Mouse (Mus musculus) embryonic stem cell, embryonic (primary cell): ENCODE data around the gene Ctso.

Experiments
- CTCF ChIA-PET, 4 experiments: fragments of 300-600 bp in 2 of 4; fragments of 350-600 bp in 2 of 4; sonication (Branson Sonifier 250); formaldehyde crosslinking; loops; one replicate each; lab custom pipeline; 2022; ENCODE audit warnings: inconsistent platforms in 2 of 4; lab: Charles Lee
- POLR2A ChIA-PET, 4 experiments: fragments of 300-600 bp in 2 of 4; fragments of 350-600 bp in 2 of 4; sonication (Branson Sonifier 250); formaldehyde crosslinking; loops; one replicate each; lab custom pipeline; 2022; ENCODE audit warnings: antibody characterized with exemption in 4 of 4, inconsistent platforms in 1 of 4; lab: Charles Lee

Gene Ctso

GRCm38 (mm10) chr3:81932141-81933101 is at the start of gene Ctso:
TSS of gene Ctso (plus strand) at chr3:81932601.
- CTCF ChIA-PET: interaction anchor here in 3 of 4 experiments (0.5 to 1.4 kb wide), 6 partner anchors 9 to 463 kb away, joined by 3 to 10 read pairs (median 3); no protein-coding TSS in a partner anchor

GRCm38 (mm10) chr3:81883916-81884315 is 48.5 kb upstream of the Ctso start:
- ChIA-PET CTCF (no interaction called here), POLR2A (no interaction called here)

More at GRCm38 (mm10) chr3:81932141-81933101, at the start of gene Ctso:
- POLR2A ChIA-PET: interaction anchor here in 1 of 4 experiments (1.7 kb wide), 1 partner anchor 17 kb away, joined by 6 read pairs; no protein-coding TSS in a partner anchor

- POLR2A ChIA-PET: no interaction called here
- CTCF ChIA-PET: no interaction called here
Observed at GRCm38 (mm10) chr3:81885566-81885965, 46.8 kb upstream of the Ctso start.

- POLR2A ChIA-PET: no interaction called here
- CTCF ChIA-PET: no interaction called here
Observed at GRCm38 (mm10) chr3:81889137-81889536, 43.3 kb upstream of the Ctso start.

- POLR2A ChIA-PET: no interaction called here
- CTCF ChIA-PET: no interaction called here
Observed at GRCm38 (mm10) chr3:81910286-81911036, 21.9 kb upstream of the Ctso start.

GRCm38 (mm10) chr3:81916030-81916686 is 16.2 kb upstream of the Ctso start:
- ChIA-PET CTCF (no interaction called here), POLR2A (interaction anchor here in 1 of 4 experiments (1.6 kb wide), 1 partner anchor 17 kb away, joined by 6 read pairs; no protein-coding TSS in a partner anchor)

GRCm38 (mm10) chr3:81917354-81917935 is 15.0 kb upstream of the Ctso start:
- ChIA-PET CTCF (no interaction called here), POLR2A (no interaction called here)

GRCm38 (mm10) chr3:81918215-81918614 is 14.2 kb upstream of the Ctso start:
- CTCF ChIA-PET: interaction anchor here in 1 of 4 experiments (0.7 kb wide), 1 partner anchor 562 kb away, joined by 3 read pairs; no protein-coding TSS in a partner anchor
- POLR2A ChIA-PET: no interaction called here

GRCm38 (mm10) chr3:81919681-81920080 is 12.7 kb upstream of the Ctso start:
- CTCF ChIA-PET: no interaction called here
- POLR2A ChIA-PET: interaction anchor here in 2 of 4 experiments (0.5 to 0.7 kb wide), 2 partner anchors 399 to 869 kb away, joined by 3 read pairs; no protein-coding TSS in a partner anchor

GRCm38 (mm10) chr3:81922910-81923309 is 9.5 kb upstream of the Ctso start:
- ChIA-PET POLR2A (no interaction called here), CTCF (interaction anchor here in 1 of 4 experiments (2.5 kb wide), 1 partner anchor 10 kb away, joined by 10 read pairs; the partner anchor contains the start of gene Ctso)

GRCm38 (mm10) chr3:81924931-81925330 is 7.5 kb upstream of the Ctso start:
- POLR2A ChIA-PET: no interaction called here
- CTCF ChIA-PET: no interaction called here

GRCm38 (mm10) chr3:81925856-81926255 is 6.5 kb upstream of the Ctso start:
- POLR2A ChIA-PET: no interaction called here
- CTCF ChIA-PET: no interaction called here

- ChIA-PET POLR2A (no interaction called here), CTCF (no interaction called here)
Observed at GRCm38 (mm10) chr3:81926764-81927325, 5.6 kb upstream of the Ctso start.

- POLR2A ChIA-PET: no interaction called here
- CTCF ChIA-PET: interaction anchor here in 1 of 4 experiments (0.6 kb wide), 1 partner anchor 892 kb away, joined by 4 read pairs; no protein-coding TSS in a partner anchor
Observed at GRCm38 (mm10) chr3:81929073-81929472, 3.3 kb upstream of the Ctso start.

GRCm38 (mm10) chr3:81931695-81932094 is 706 bp upstream of the Ctso start:
- ChIA-PET CTCF (interaction anchor here in 2 of 4 experiments (0.7 to 1.4 kb wide), 3 partner anchors 8 to 462 kb away, joined by 3 to 10 read pairs (median 3); no protein-coding TSS in a partner anchor), POLR2A (no interaction called here)

GRCm38 (mm10) chr3:81933348-81933747 is 947 bp downstream of the Ctso start:
- ChIA-PET POLR2A (interaction anchor here in 1 of 4 experiments (1.7 kb wide), 1 partner anchor 18 kb away, joined by 6 read pairs; no protein-coding TSS in a partner anchor), CTCF (interaction anchor here in 3 of 4 experiments (0.5 to 1.4 kb wide), 6 partner anchors 10 to 894 kb away, joined by 3 to 10 read pairs (median 4); no protein-coding TSS in a partner anchor)

- POLR2A ChIA-PET: no interaction called here
- CTCF ChIA-PET: no interaction called here
Observed at GRCm38 (mm10) chr3:81938924-81939323, 6.5 kb downstream of the Ctso start.

- POLR2A ChIA-PET: no interaction called here
- CTCF ChIA-PET: interaction anchor here in 1 of 4 experiments (0.6 kb wide), 1 partner anchor 28 kb away, joined by 3 read pairs; no protein-coding TSS in a partner anchor
Observed at GRCm38 (mm10) chr3:81942341-81942740, 9.9 kb downstream of the Ctso start.
